Mouse (Mus musculus): ENCODE results near the gene AI854703. TPM values are rescaled to one million over a fixed set of nuclear protein-coding genes. Genes with fewer than 3 reads are reported as not detected.

Gene AI854703
- polyA plus RNA-seq, 1 experiment = 0.01 TPM

GRCm38 (mm10) chr6:48601271-48602079, 25.1 kb upstream of the AI854703 start, which contains the start of gene Zfp775:
Zfp775 (plus strand) TSS chr6:48602063.
- TF ChIP-seq POLR2AphosphoS2 (IDR thresholded peaks at IDR 0.05; ENCODE audit: insufficient read length, low read depth) (peak; percentile 89), POLR2A (IDR thresholded peaks at IDR 0.05; ENCODE audit: insufficient read length, low read depth) (peak; percentile 78), SRF (IDR thresholded peaks at IDR 0.05; ENCODE audit: control insufficient read depth, insufficient read length, low read depth) (no peak), MYOD1 (IDR thresholded peaks at IDR 0.05; ENCODE audit: control insufficient read depth in 1 of 3, insufficient read length in 2 of 3, low read depth in 2 of 3) (no peak), CEBPB (IDR thresholded peaks at IDR 0.05; ENCODE audit: insufficient read depth, poor library complexity, severe bottlenecking) (no peak), MAX (IDR thresholded peaks at IDR 0.05; ENCODE audit: low read depth) (no peak), E2F4 (IDR thresholded peaks at IDR 0.05; ENCODE audit: insufficient read depth) (no peak)
- peak within 1 kb of the TSS; percentile 60 for H3ac ChIP-seq (ENCODE audit: control insufficient read depth, insufficient read length)
- H3K36me3 ChIP-seq (ENCODE audit: control insufficient read depth, insufficient read depth) = peaks cover 14% of the 10 kb centered on the region
- H3K79me2 ChIP-seq (ENCODE audit: control insufficient read depth, insufficient read depth) = peaks cover 5% of the 10 kb centered on the region
- H3K27me3 ChIP-seq (ENCODE audit: control insufficient read depth, insufficient read depth, insufficient read length) = no peaks in the 10 kb centered on the region
- H3K4me2 ChIP-seq (ENCODE audit: low read depth) = peak within 1 kb of the TSS; percentile 95
- peak within 1 kb of the TSS; percentile 59 for H3K4me3 ChIP-seq

GRCm38 (mm10) chr6:48602080-48602741, 24.4 kb upstream of the AI854703 start:
- Histone ChIP-seq H3K4me3 (peak overlapping the region; percentile 59), H3K4me2 (ENCODE audit: low read depth) (peak overlapping the region; percentile 95), H3ac (ENCODE audit: control insufficient read depth, insufficient read length) (peak overlapping the region; percentile 60), H3K27me3 (ENCODE audit: control insufficient read depth, insufficient read depth, insufficient read length) (no peaks in the 10 kb centered on the region), H3K79me2 (ENCODE audit: control insufficient read depth, insufficient read depth) (peaks cover 5% of the 10 kb centered on the region), H3K36me3 (ENCODE audit: control insufficient read depth, insufficient read depth) (peaks cover 14% of the 10 kb centered on the region)
- TF ChIP-seq MYOG (IDR thresholded peaks at IDR 0.05; ENCODE audit: control insufficient read depth in 1 of 3, insufficient read depth in 1 of 3, insufficient read length in 2 of 3, low read depth in 2 of 3) = no peak
- no peak for TF ChIP-seq USF1 (IDR thresholded peaks at IDR 0.05; ENCODE audit: low read depth)

DNA sequence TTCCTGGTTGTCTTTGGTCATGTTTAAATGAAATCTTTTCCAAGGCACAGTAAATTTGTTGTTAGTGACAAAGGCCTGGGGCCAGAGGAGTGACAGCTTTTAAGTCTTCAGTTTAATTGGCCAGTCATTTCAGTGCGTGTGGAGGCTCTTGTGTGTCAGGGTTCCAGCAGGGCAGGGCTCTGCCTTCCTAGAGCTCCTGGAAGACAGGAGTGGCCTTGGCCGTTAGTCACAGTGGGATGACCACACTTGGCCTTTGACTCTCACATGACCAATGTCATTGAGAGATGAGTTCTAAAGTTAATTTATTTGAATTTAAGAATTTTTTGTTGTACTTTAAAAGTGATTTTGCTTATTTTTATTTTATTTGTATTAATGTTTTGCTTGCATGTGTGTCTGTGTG, 18.4 kb upstream of the AI854703 start:
- H3K27me3 ChIP-seq (ENCODE audit: control insufficient read depth, insufficient read depth, insufficient read length) = no peaks in the 10 kb centered on the region
- no peak overlapping the region for H3ac ChIP-seq (ENCODE audit: control insufficient read depth, insufficient read length)
- no peak overlapping the region for H3K4me3 ChIP-seq
- peaks cover 5% of the 10 kb centered on the region for H3K36me3 ChIP-seq (ENCODE audit: control insufficient read depth, insufficient read depth)
- TF ChIP-seq MAX (IDR thresholded peaks at IDR 0.05; ENCODE audit: low read depth) = no peak
- no peak for TF ChIP-seq TCF3 (IDR thresholded peaks at IDR 0.05; ENCODE audit: insufficient read length, low read depth)
- no peak for TF ChIP-seq REST (IDR thresholded peaks at IDR 0.05; ENCODE audit: insufficient read depth, insufficient read length)
- no peak for TF ChIP-seq POLR2A (IDR thresholded peaks at IDR 0.05; ENCODE audit: insufficient read length, low read depth)
- no peak for TF ChIP-seq E2F4 (IDR thresholded peaks at IDR 0.05; ENCODE audit: insufficient read depth)
- no peak for TF ChIP-seq CEBPB (IDR thresholded peaks at IDR 0.05; ENCODE audit: insufficient read depth, poor library complexity, severe bottlenecking)
- TF ChIP-seq SRF (IDR thresholded peaks at IDR 0.05; ENCODE audit: control insufficient read depth, insufficient read length, low read depth) = no peak
- TF ChIP-seq POLR2AphosphoS2 (IDR thresholded peaks at IDR 0.05; ENCODE audit: insufficient read length, low read depth) = no peak
- no peak for TF ChIP-seq MYOG (IDR thresholded peaks at IDR 0.05; ENCODE audit: control insufficient read depth in 1 of 3, insufficient read depth in 1 of 3, insufficient read length in 2 of 3, low read depth in 2 of 3)
- TF ChIP-seq MYOD1 (IDR thresholded peaks at IDR 0.05; ENCODE audit: control insufficient read depth in 1 of 3, insufficient read length in 2 of 3, low read depth in 2 of 3) = no peak
- TF ChIP-seq TCF12 (IDR thresholded peaks at IDR 0.05; ENCODE audit: insufficient read depth, poor library complexity, severe bottlenecking) = no peak
- no peak for TF ChIP-seq USF1 (IDR thresholded peaks at IDR 0.05; ENCODE audit: low read depth)
- H3K79me2 ChIP-seq (ENCODE audit: control insufficient read depth, insufficient read depth) = no peaks in the 10 kb centered on the region
- H3K4me2 ChIP-seq (ENCODE audit: low read depth) = no peak overlapping the region

GRCm38 (mm10) chr6:48609512-48609911, 17.1 kb upstream of the AI854703 start:
- Histone ChIP-seq H3K36me3 (ENCODE audit: control insufficient read depth, insufficient read depth) (peaks cover 5% of the 10 kb centered on the region), H3K4me2 (ENCODE audit: low read depth) (no peak overlapping the region), H3K4me3 (no peak overlapping the region), H3K79me2 (ENCODE audit: control insufficient read depth, insufficient read depth) (no peaks in the 10 kb centered on the region), H3K27me3 (ENCODE audit: control insufficient read depth, insufficient read depth, insufficient read length) (no peaks in the 10 kb centered on the region), H3ac (ENCODE audit: control insufficient read depth, insufficient read length) (no peak overlapping the region)
- TF ChIP-seq MYOG (IDR thresholded peaks at IDR 0.05; ENCODE audit: control insufficient read depth in 1 of 3, insufficient read depth in 1 of 3, insufficient read length in 2 of 3, low read depth in 2 of 3) (peak in 2 of 3 experiments; percentile 48 to 76), MYOD1 (IDR thresholded peaks at IDR 0.05; ENCODE audit: control insufficient read depth in 1 of 3, insufficient read length in 2 of 3, low read depth in 2 of 3) (peak in 2 of 3 experiments; percentile 23 to 56), REST (IDR thresholded peaks at IDR 0.05; ENCODE audit: insufficient read depth, insufficient read length) (no peak)

- no peaks in the 10 kb centered on the region for H3K36me3 ChIP-seq (ENCODE audit: control insufficient read depth, insufficient read depth)
- no peak overlapping the region for H3ac ChIP-seq (ENCODE audit: control insufficient read depth, insufficient read length)
- TF ChIP-seq TCF3 (IDR thresholded peaks at IDR 0.05; ENCODE audit: insufficient read length, low read depth) (no peak), POLR2A (IDR thresholded peaks at IDR 0.05; ENCODE audit: insufficient read length, low read depth) (no peak), SRF (IDR thresholded peaks at IDR 0.05; ENCODE audit: control insufficient read depth, insufficient read length, low read depth) (no peak), MYOD1 (IDR thresholded peaks at IDR 0.05; ENCODE audit: control insufficient read depth in 1 of 3, insufficient read length in 2 of 3, low read depth in 2 of 3) (no peak), POLR2AphosphoS2 (IDR thresholded peaks at IDR 0.05; ENCODE audit: insufficient read length, low read depth) (no peak), USF1 (IDR thresholded peaks at IDR 0.05; ENCODE audit: low read depth) (no peak), E2F4 (IDR thresholded peaks at IDR 0.05; ENCODE audit: insufficient read depth) (no peak), MYOG (IDR thresholded peaks at IDR 0.05; ENCODE audit: control insufficient read depth in 1 of 3, insufficient read depth in 1 of 3, insufficient read length in 2 of 3, low read depth in 2 of 3) (no peak), CEBPB (IDR thresholded peaks at IDR 0.05; ENCODE audit: insufficient read depth, poor library complexity, severe bottlenecking) (no peak)
- H3K4me3 ChIP-seq = no peak overlapping the region
- H3K79me2 ChIP-seq (ENCODE audit: control insufficient read depth, insufficient read depth) = no peaks in the 10 kb centered on the region
- no peak overlapping the region for H3K4me2 ChIP-seq (ENCODE audit: low read depth)
- H3K27me3 ChIP-seq (ENCODE audit: control insufficient read depth, insufficient read depth, insufficient read length) = no peaks in the 10 kb centered on the region
Observed at GRCm38 (mm10) chr6:48610657-48611056, 15.9 kb upstream of the AI854703 start.
